Mouse (Mus musculus) lung, embryonic 15.5 days (tissue): ENCODE measurements around the gene Defb45. TPM values are rescaled to one million over a fixed set of nuclear protein-coding genes. Genes with fewer than 3 reads are reported as not detected.

ENCODE experiments used
- ATAC-seq: fragments of 200-750 bp; cut with Nextera tagmentation; 2 replicates; pipeline ENCODE4 v1.8.0; 2017; ENCODE audit warnings: moderate number of reproducible peaks, borderline replicate concordance; ENCODE audit not compliant: low FRiP score, low TSS enrichment; ENCODE audit errors: extremely low read depth
- H3K27ac ChIP-seq: fragments of 300-500 bp; sonication (generic); 2 replicates; pipeline ENCODE4 v1.5.1; 2015; ENCODE audit warnings: moderate library complexity, mild to moderate bottlenecking, inconsistent platforms
- H3K27me3 ChIP-seq: fragments of 300-500 bp; sonication (generic); 2 replicates; pipeline ENCODE4 v1.6.1; 2015; ENCODE audit warnings: inconsistent platforms
- H3K36me3 ChIP-seq: fragments of 300-500 bp; sonication (generic); 2 replicates; pipeline ENCODE4 v1.6.1; 2015; ENCODE audit warnings: inconsistent platforms
- H3K4me1 ChIP-seq: fragments of 300-500 bp; sonication (generic); 2 replicates; pipeline ENCODE4 v1.6.1; 2015; ENCODE audit warnings: inconsistent platforms
- H3K4me2 ChIP-seq: fragments of 300-500 bp; sonication (generic); 2 replicates; pipeline ENCODE4 v1.6.1; 2015; ENCODE audit warnings: inconsistent platforms, mild to moderate bottlenecking, moderate library complexity
- H3K4me3 ChIP-seq: fragments of 300-500 bp; sonication (generic); 2 replicates; pipeline ENCODE4 v1.5.1; 2015; ENCODE audit warnings: mild to moderate bottlenecking, inconsistent platforms
- H3K9ac ChIP-seq: fragments of 300-500 bp; sonication (generic); 2 replicates; pipeline ENCODE4 v1.6.1; 2015; ENCODE audit warnings: inconsistent platforms
- H3K9me3 ChIP-seq: fragments of 300-500 bp; sonication (generic); 2 replicates; pipeline ENCODE4 v1.6.1; 2016; ENCODE audit warnings: inconsistent platforms
- WGBS: fragments of 180-500 bp; shearing (Covaris S2); methylation state at CpG from one replicate; pipeline ENCODE4 v1.1.7; 2015; 5-methylcytosine and 5-hydroxymethylcytosine counted together
- polyA plus RNA-seq: library from polyadenylated mRNA; unstranded; fragments of >200 nt; fragmentation: Nextera tagmentation; extraction: Ambion mirVana; gene quantifications from 2 replicates; pipeline ENCODE4 v1.2.1, GENCODE M21; 2015

Defb45 gene
- polyA plus RNA-seq, 1 experiment from 2014 or later: not detected

GRCm38 (mm10) chr2:152569038-152569437 is 30.2 kb downstream of the Defb45 start, which contains the start of gene Gm17416:
TSS of gene Gm17416 (plus strand) at chr2:152569338.
- Histone ChIP-seq H3K27ac (no peak within 1 kb of the TSS), H3K9ac (no peak within 1 kb of the TSS), H3K36me3 (no peaks in the 10 kb centered on the region), H3K4me2 (no peak within 1 kb of the TSS), H3K9me3 (no peaks in the 10 kb centered on the region), H3K4me1 (no peaks in the 10 kb centered on the region), H3K4me3 (no peak within 1 kb of the TSS), H3K27me3 (no peaks in the 10 kb centered on the region)
- 80% methylated on average over 5 of the region's 5 CpGs for WGBS
- ATAC-seq: no peak

- H3K4me3 ChIP-seq: no peak overlapping the region
- no peak overlapping the region for H3K9ac ChIP-seq
- 76% methylated on average over 7 of the region's 7 CpGs for WGBS
- H3K27me3 ChIP-seq: no peaks in the 10 kb centered on the region
- H3K27ac ChIP-seq: no peak overlapping the region
- 0 out of 2 replicates have a peak, but pooled peaks cover 3% of the 10 kb centered on the region for H3K4me1 ChIP-seq
- no peak overlapping the region for H3K4me2 ChIP-seq
- ATAC-seq: no peak
- H3K36me3 ChIP-seq: no peaks in the 10 kb centered on the region
- no peaks in the 10 kb centered on the region for H3K9me3 ChIP-seq
Measured at GRCm38 (mm10) chr2:152556655-152557054, 42.5 kb downstream of the Defb45 start.

GRCm38 (mm10) chr2:152553774-152554423 is 45.3 kb downstream of the Defb45 start:
- no peaks in the 10 kb centered on the region for H3K36me3 ChIP-seq
- 0 out of 2 replicates have a peak, but pooled peaks cover 3% of the 10 kb centered on the region for H3K4me1 ChIP-seq
- H3K27me3 ChIP-seq: no peaks in the 10 kb centered on the region
- H3K4me2 ChIP-seq: peak overlapping the region; percentile 34
- no peak overlapping the region for H3K4me3 ChIP-seq
- ATAC-seq: no peak
- no peak overlapping the region for H3K9ac ChIP-seq
- H3K27ac ChIP-seq: no peak overlapping the region
- H3K9me3 ChIP-seq: no peaks in the 10 kb centered on the region
- WGBS: 10% methylated on average over 16 of the region's 16 CpGs

- no peak overlapping the region for H3K27ac ChIP-seq
- no peaks in the 10 kb centered on the region for H3K36me3 ChIP-seq
- H3K4me3 ChIP-seq: no peak overlapping the region
- H3K9me3 ChIP-seq: no peaks in the 10 kb centered on the region
- H3K4me2 ChIP-seq: no peak overlapping the region
- H3K9ac ChIP-seq: no peak overlapping the region
- WGBS: 52% methylated on average over 5 of the region's 5 CpGs
- H3K27me3 ChIP-seq: no peaks in the 10 kb centered on the region
- H3K4me1 ChIP-seq: no peaks in the 10 kb centered on the region
- no peak for ATAC-seq
Measured at GRCm38 (mm10) chr2:152548124-152548523, 51.1 kb downstream of the Defb45 start.

- Histone ChIP-seq H3K4me2 (no peak overlapping the region), H3K27ac (no peak overlapping the region), H3K9me3 (no peaks in the 10 kb centered on the region), H3K36me3 (no peaks in the 10 kb centered on the region), H3K9ac (no peak overlapping the region), H3K4me3 (no peak overlapping the region), H3K4me1 (no peaks in the 10 kb centered on the region), H3K27me3 (no peaks in the 10 kb centered on the region)
- ATAC-seq: no peak
- 15% methylated on average over 4 of the region's 4 CpGs for WGBS
Measured at GRCm38 (mm10) chr2:152544691-152545090, 54.5 kb downstream of the Defb45 start.

DNA sequence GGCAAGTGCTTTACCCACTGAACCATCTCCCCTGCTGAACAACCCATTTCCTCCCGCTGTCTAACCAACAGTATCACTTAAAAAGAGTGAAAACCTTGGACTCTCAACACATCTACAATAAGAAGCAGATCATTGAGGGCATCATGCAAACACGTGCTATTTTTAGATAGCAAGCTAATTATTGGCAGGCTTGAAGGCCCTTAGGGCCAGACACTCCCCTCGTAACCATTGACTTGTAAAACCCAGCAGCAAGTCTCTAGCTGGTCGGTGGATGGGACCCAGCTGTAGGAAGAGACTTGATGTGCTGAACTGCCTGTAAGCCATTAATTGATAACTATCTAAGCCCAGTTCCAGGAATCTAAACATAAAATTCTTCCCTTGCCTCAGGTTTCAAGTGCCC is 55.7 kb downstream of the Defb45 start:
- H3K9me3 ChIP-seq: no peaks in the 10 kb centered on the region
- no peaks in the 10 kb centered on the region for H3K4me1 ChIP-seq
- H3K36me3 ChIP-seq: no peaks in the 10 kb centered on the region
- no peak overlapping the region for H3K27ac ChIP-seq
- ATAC-seq: no peak
- no peak overlapping the region for H3K4me2 ChIP-seq
- H3K4me3 ChIP-seq: no peak overlapping the region
- no peak overlapping the region for H3K9ac ChIP-seq
- 57% methylated on average over 4 of the region's 4 CpGs for WGBS
- no peaks in the 10 kb centered on the region for H3K27me3 ChIP-seq

Other genes starting within 250 kb of the Defb45 start
- gene Nrsn2, start 222.8 kb downstream of the Defb45 start, polyA plus RNA-seq: 0.14 and 0.36 TPM in 2 replicates
- gene Sox12, start 201.3 kb downstream of the Defb45 start, polyA plus RNA-seq: 10.5 and 11.3 TPM in 2 replicates
- 37.7 and 40.5 TPM in 2 replicates for gene Zcchc3, start 184.4 kb downstream of the Defb45 start, polyA plus RNA-seq
- gene 6820408C15Rik, start 183.8 kb downstream of the Defb45 start, polyA plus RNA-seq: 3.0 and 3.1 TPM in 2 replicates
- gene Defb23, start 134.8 kb downstream of the Defb45 start, polyA plus RNA-seq: not detected in 2 replicates
- gene Defb20, start 122.3 kb downstream of the Defb45 start, polyA plus RNA-seq: not detected in 2 replicates
- gene Defb22, start 109.3 kb downstream of the Defb45 start, polyA plus RNA-seq: not detected in 2 replicates
- not detected in 2 replicates for gene Defb26, start 87.7 kb downstream of the Defb45 start, polyA plus RNA-seq
- not detected in 2 replicates for gene Defb28, start 81.1 kb downstream of the Defb45 start, polyA plus RNA-seq
- gene Defb29, start 59.3 kb downstream of the Defb45 start, polyA plus RNA-seq: not detected in 2 replicates
- not detected in 2 replicates for gene Gm17416, start 30.1 kb downstream of the Defb45 start, polyA plus RNA-seq
- not detected in 2 replicates for gene Defb21, start 26.7 kb downstream of the Defb45 start, polyA plus RNA-seq
- not detected in 2 replicates for gene Defb19, start 19.1 kb downstream of the Defb45 start, polyA plus RNA-seq
- not detected in 2 replicates for gene Defb36, start 4.9 kb upstream of the Defb45 start, polyA plus RNA-seq
- 1.7 TPM in 1 of 2 replicates, not detected in the other for gene Defb25, start 23.7 kb upstream of the Defb45 start, polyA plus RNA-seq
- 8.0 and 8.5 TPM in 2 replicates for gene Rem1, start 27.6 kb upstream of the Defb45 start, polyA plus RNA-seq
- 97.7 and 104 TPM in 2 replicates for gene H13, start 70.1 kb upstream of the Defb45 start, polyA plus RNA-seq
- 27.1 and 28.5 TPM in 2 replicates for gene Mcts2, start 87.6 kb upstream of the Defb45 start, polyA plus RNA-seq
- 134 and 143 TPM in 2 replicates for gene Id1, start 136.9 kb upstream of the Defb45 start, polyA plus RNA-seq
- gene Cox4i2, start 154.8 kb upstream of the Defb45 start, polyA plus RNA-seq: 74.8 and 81.0 TPM in 2 replicates
- 101 and 107 TPM in 2 replicates for gene Bcl2l1, start 232.3 kb upstream of the Defb45 start, polyA plus RNA-seq
- gene Tpx2, start 248.6 kb upstream of the Defb45 start, polyA plus RNA-seq: 92.1 and 94.7 TPM in 2 replicates